In the genomic region with DNA sequence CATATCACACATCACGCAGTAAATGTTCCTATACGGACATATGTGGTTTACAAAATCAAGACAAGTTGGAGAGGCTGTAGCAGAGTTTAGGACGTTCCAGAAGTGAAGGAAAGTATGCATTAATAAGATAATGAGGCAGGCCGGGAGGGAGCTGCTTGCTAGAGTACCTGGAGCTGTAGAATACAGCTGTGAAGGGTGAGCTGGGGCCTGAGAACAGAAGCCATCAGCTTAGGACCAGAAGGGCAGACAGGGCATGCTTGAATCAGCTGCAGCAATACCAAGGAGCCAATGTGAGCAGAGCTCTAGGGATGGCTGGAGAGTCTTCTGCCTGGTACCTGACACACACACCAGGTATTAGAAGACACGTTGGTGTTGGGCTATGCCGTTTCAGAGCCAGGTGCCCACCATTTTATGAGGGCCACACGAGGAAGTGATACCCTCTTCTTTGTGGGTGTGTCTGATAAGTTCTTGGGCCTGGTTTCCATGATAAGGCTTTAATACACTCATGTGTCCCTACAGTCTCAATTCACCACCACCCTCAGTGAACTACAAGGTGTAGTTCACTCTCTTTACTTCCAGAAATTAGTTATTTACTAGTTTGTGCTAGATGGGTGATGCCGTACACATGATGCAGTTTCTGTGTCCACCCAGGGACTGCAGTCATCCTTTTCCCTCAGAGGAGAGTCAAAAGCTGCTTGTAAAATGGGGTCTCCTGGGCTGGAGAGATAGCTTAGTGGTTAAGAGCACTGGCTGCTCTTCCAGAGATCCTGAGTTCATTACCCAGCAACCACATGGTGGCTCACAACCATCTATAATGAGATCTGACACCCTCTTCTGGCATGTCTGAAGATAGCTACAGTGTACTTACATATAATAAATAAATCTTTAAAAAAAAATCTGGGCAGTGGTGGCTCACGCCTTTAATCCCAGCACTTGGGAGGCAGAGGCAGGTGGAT, we compare ENCODE assay signal across 29 mouse cellular contexts. TPM values are rescaled to one million over a fixed set of nuclear protein-coding genes. Genes with fewer than 3 reads are reported as not detected.
DNase-seq lines count a peak whose midpoint lies in the region; ATAC-seq and TF ChIP-seq lines count a peak whose summit lies in the region.
"Had no signal": no experiment of that assay in that cellular context is flagged by ENCODE, and none has a peak within 500 bp of the region (broad histone marks: within the 10 kb centered on the region; RNA-seq: fewer than 3 reads in every experiment).

No protein-coding gene starts in this region.

- H3K9me3 ChIP-seq in liver, embryonic 14.5 days (ENCODE audit: control insufficient read depth, low read length), result no peaks in the 10 kb centered on the region
- H3K9me3 ChIP-seq: embryonic facial prominence, embryonic 12.5 days; limb, embryonic 10.5 days; limb, embryonic 15.5 days; lung, embryonic 15.5 days; stomach, embryonic 15.5 days had no signal

- ATAC-seq in liver, embryonic 14.5 days (ENCODE audit: insufficient read depth), result peak; percentile 86
- ATAC-seq in megakaryocyte progenitor cell, adult 5-6 weeks (replicated peaks; ENCODE audit: poor library complexity), result peak; percentile 63
- ATAC-seq: forebrain, embryonic 14.5 days; intestine, embryonic 16.5 days; midbrain, embryonic 16.5 days had no signal

- no peak for TF ChIP-seq CTCF in liver, embryonic 14.5 days (IDR thresholded peaks at IDR 0.05; ENCODE audit: low read depth)

- no peaks in the 10 kb centered on the region for H3K27me3 ChIP-seq in liver, embryonic 14.5 days (ENCODE audit: control insufficient read depth, insufficient read depth, low read length)
- H3K27me3 ChIP-seq: embryonic facial prominence, embryonic 12.5 days; hindbrain, embryonic 13.5 days; limb, embryonic 15.5 days; lung, embryonic 15.5 days; stomach, embryonic 15.5 days had no signal

- H3K9ac ChIP-seq in liver, embryonic 14.5 days (replicated peaks), result no peak overlapping the region
- H3K9ac ChIP-seq: embryonic facial prominence, embryonic 12.5 days; hindbrain, embryonic 13.5 days; limb, embryonic 15.5 days; lung, embryonic 15.5 days; stomach, embryonic 15.5 days had no signal

- no peaks in the 10 kb centered on the region for H3K36me3 ChIP-seq in liver, embryonic 14.5 days (replicated peaks; ENCODE audit: control insufficient read depth, insufficient read depth, low read depth)
- H3K36me3 ChIP-seq: embryonic facial prominence, embryonic 12.5 days; hindbrain, embryonic 13.5 days; limb, embryonic 10.5 days; limb, embryonic 15.5 days; lung, embryonic 15.5 days; midbrain, embryonic 10.5 days; stomach, embryonic 15.5 days had no signal

- H3K4me1 ChIP-seq in liver, embryonic 14.5 days (replicated peaks; ENCODE audit: control insufficient read depth in 2 of 2, insufficient read depth in 2 of 2, low read length in 1 of 2), result peaks cover 7 to 9% of the 10 kb centered on the region in 2 experiments
- H3K4me1 ChIP-seq: embryonic facial prominence, embryonic 12.5 days; hindbrain, embryonic 13.5 days; limb, embryonic 10.5 days; limb, embryonic 15.5 days; lung, embryonic 15.5 days; midbrain, embryonic 10.5 days; stomach, embryonic 15.5 days had no signal

- 0 out of 2 replicates have a peak overlapping the region, but pooled peaks have one; percentile 12 for H3K27ac ChIP-seq in liver, embryonic 14.5 days
- H3K27ac ChIP-seq: embryonic facial prominence, embryonic 12.5 days; hindbrain, embryonic 13.5 days; limb, embryonic 10.5 days; limb, embryonic 15.5 days; lung, embryonic 15.5 days; midbrain, embryonic 10.5 days; stomach, embryonic 15.5 days had no signal

- 0 out of 2 replicates have a peak, but pooled peaks have one; percentile 30 for TF ChIP-seq EP300 in liver, embryonic 14.5 days (IDR thresholded peaks at IDR 0.05; ENCODE audit: low read depth)

- DNase-seq in MEL-GATA-1-ER (ENCODE audit: extremely low read depth, low read depth), result peak; percentile 49
- DNase-seq in c-Kit-positive CD71-positive TER-119-positive erythroid progenitor cells, embryonic 14.5 days (ENCODE audit: low spot score), result peak; percentile 26
- DNase-seq in liver, embryonic 14.5 days (ENCODE audit: low read depth in 3 of 3, low spot score in 3 of 3), result peak in 1 of 3 experiments; percentile 22
- no peak for DNase-seq in cerebellum, adult 18-20 months
- DNase-seq in cerebellum, adult 8-10 months, result no peak
- no peak for DNase-seq in thymus, postnatal 10 days (ENCODE audit: low spot score in 2 of 2)
- DNase-seq: adrenal gland, postnatal 14 days; B cell, adult 2 months; cerebellum, adult 9-11 months; embryo, embryonic 11 days; gastrocnemius, postnatal 25 days; heart, adult 18-20 months; heart, postnatal 36 days; kidney, adult 9 months; kidney, postnatal 10 days; layer of hippocampus, adult 9-11 months; thymus, postnatal 36 days had no signal

- H3K4me2 ChIP-seq in liver, embryonic 14.5 days (ENCODE audit: low read depth), result peak overlapping the region; percentile 39
- H3K4me2 ChIP-seq: embryonic facial prominence, embryonic 12.5 days; heart, embryonic 11.5 days; hindbrain, embryonic 13.5 days; limb, embryonic 15.5 days; lung, embryonic 15.5 days; stomach, embryonic 15.5 days had no signal

- WGBS in liver, embryonic 14.5 days (ENCODE audit: insufficient replicate concordance), result 24% methylated on average over 9 of the region's 9 CpGs

- no peak overlapping the region for H3K4me3 ChIP-seq in liver, embryonic 14.5 days (ENCODE audit: insufficient read depth in 1 of 2, low read depth in 2 of 2, low read length in 2 of 2)
- H3K4me3 ChIP-seq: embryonic facial prominence, embryonic 12.5 days; hindbrain, embryonic 13.5 days; limb, embryonic 10.5 days; limb, embryonic 15.5 days; lung, embryonic 15.5 days; midbrain, embryonic 10.5 days; stomach, embryonic 15.5 days had no signal

RNA-seq across cellular contexts. Expression of a gene that starts 39.9 kb away (rescaled TPM):
- polyA plus RNA-seq in liver, embryonic 14.5 days (2012; rRNA removed), result 2.4 and 4.5 TPM in 2 replicates
- 8.3 and 10.1 TPM in 2 replicates for polyA plus RNA-seq in liver, embryonic 14.5 days (2014; fragmentation: Nextera tagmentation; extraction: Ambion mirVana)
- 12.0 and 13.4 TPM in 2 replicates for total RNA-seq in megakaryocyte progenitor cell, adult 5-6 weeks (2015)
- 11.7 and 11.9 TPM in 2 replicates for total RNA-seq in megakaryocyte progenitor cell, adult 5-6 weeks (2017)

Comparison
In these comparisons a context has a peak if more than half of its experiments do, and no peak if none do; other contexts are left out.
1. DNase-seq: peak in MEL-GATA-1-ER (single experiment) and c-Kit-positive CD71-positive TER-119-positive erythroid progenitor cells, embryonic 14.5 days (single experiment); none in cerebellum, adult 18-20 months (0 of 2), cerebellum, adult 8-10 months (single experiment) and thymus, postnatal 10 days (0 of 2).